Mouse (Mus musculus): ENCODE measurements at regions not wholly inside any gene's neighbourhood (a gene's known extent, or its start where the extent isn't known, plus 50 kb on each side); places are given as distances from the start of the nearest gene placed in this dataset.

DNA sequence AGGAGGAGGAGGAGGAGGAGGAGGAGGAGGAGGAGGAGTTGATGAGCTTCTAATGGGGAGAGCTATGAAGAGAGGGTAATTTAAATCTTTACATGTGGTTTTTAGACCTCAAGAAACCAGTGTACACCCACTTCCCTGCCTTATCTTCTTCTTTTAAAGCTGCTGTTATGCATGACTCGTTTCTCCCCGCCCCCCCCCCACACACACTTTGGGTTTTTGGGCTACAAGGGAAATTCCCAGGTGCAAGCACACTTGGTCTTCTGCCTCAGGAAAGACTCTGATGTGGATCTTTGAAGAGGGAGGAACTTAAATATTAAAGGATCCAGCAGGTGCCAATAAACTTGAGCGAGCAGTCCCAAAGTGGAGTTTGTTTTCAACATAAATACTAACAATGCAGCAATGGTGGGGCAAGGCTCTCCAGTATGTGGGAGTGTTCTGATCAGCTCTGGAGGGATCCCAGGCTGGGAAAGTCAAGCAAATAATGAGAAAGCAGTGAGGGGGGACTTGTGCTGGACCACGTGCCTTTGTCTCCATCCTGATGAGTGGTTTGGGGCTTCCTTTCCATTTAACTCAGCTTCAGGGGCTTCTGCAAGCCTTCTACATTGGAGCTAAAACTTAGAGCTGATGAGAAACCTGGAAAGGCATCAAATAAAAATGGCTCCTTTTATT is 296.0 kb downstream of the Pten start:
- no peak for TF ChIP-seq CTCF (IDR thresholded peaks at IDR 0.05; ENCODE audit: low read depth, low read length)
- TF ChIP-seq POLR2A (IDR thresholded peaks at IDR 0.05; ENCODE audit: insufficient read depth, low read length) = no peak
- no peak for TF ChIP-seq EP300 (IDR thresholded peaks at IDR 0.05; ENCODE audit: insufficient read depth, low read depth, low read length)

Data from ES-Bruce4 (cell line).